Mouse (Mus musculus): ENCODE results near the gene Limk2.

DNA sequence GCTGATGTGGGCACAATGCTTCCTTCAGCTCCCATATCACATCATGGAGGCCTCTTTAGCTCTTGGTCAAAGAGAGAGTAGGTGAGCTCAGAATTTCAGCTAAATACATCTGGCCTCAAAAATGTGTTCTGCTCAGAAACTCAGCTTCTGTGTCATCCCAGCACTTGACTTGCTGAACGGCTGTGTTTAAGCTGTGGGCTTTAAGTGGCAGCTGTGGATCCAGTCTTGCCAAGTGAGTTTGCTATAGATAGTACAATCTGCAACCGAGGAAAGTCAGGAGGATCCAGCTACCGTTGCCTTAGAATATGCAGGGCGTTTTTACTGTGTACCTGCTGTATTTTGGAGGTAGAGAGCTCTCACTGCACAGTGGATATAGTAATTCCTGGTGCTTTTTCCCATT lies 106.6 kb downstream of the Limk2 start:
- no peak for TF ChIP-seq REST (IDR thresholded peaks at IDR 0.05; ENCODE audit: insufficient read depth, insufficient read length)
- TF ChIP-seq POLR2AphosphoS2 (IDR thresholded peaks at IDR 0.05; ENCODE audit: insufficient read length, low read depth) = no peak

All from myocyte (in vitro differentiated cells).